Mouse (Mus musculus) embryonic facial prominence, embryonic 14.5 days (tissue): Measurements from ENCODE around the gene Rps6ka4. TPM values are rescaled to one million over a fixed set of nuclear protein-coding genes. Genes with fewer than 3 reads are reported as not detected.

Experiments used
- ATAC-seq: fragments of 200-750 bp; cut with Nextera tagmentation; 2 replicates; pipeline ENCODE4 v1.8.0; 2017; ENCODE audit warnings: low read depth, moderate number of reproducible peaks, moderate TSS enrichment
- DNase-seq: peaks from one replicate; pipeline ENCODE4 v3.0.0-alpha.2; 2015; ENCODE audit warnings: low spot score
- H3K27ac ChIP-seq: fragments of 300-500 bp; sonication (generic); replicated peaks from 2 replicates; pipeline ENCODE4 v1.5.1; 2014; ENCODE audit warnings: low read depth, mild to moderate bottlenecking, low read length, moderate library complexity
- H3K27me3 ChIP-seq: fragments of 300-500 bp; sonication (generic); replicated peaks from 2 replicates; pipeline ENCODE4 v1.6.1; 2014; ENCODE audit warnings: low read length; ENCODE audit not compliant: control insufficient read depth, insufficient read depth
- H3K36me3 ChIP-seq: fragments of 300-500 bp; sonication (generic); 2 replicates; pipeline ENCODE4 v1.6.1; 2014; ENCODE audit warnings: low read length, mixed read lengths; ENCODE audit not compliant: control insufficient read depth, insufficient read depth
- H3K4me1 ChIP-seq: fragments of 300-500 bp; sonication (generic); 2 replicates; pipeline ENCODE4 v1.6.1; 2014; ENCODE audit warnings: antibody characterized with exemption, low read length; ENCODE audit not compliant: control insufficient read depth, insufficient read depth
- H3K4me2 ChIP-seq: fragments of 300-500 bp; sonication (generic); 2 replicates; pipeline ENCODE4 v1.6.1; 2014; ENCODE audit warnings: low read depth, mild to moderate bottlenecking, low read length, moderate library complexity, mixed read lengths
- H3K4me3 ChIP-seq: fragments of 300-500 bp; sonication (generic); 2 replicates; pipeline ENCODE4 v1.5.1; 2014; ENCODE audit warnings: low read depth, mild to moderate bottlenecking, low read length
- H3K9ac ChIP-seq: fragments of 300-500 bp; sonication (generic); 2 replicates; pipeline ENCODE4 v1.6.1; 2014; ENCODE audit warnings: low read depth, mild to moderate bottlenecking, low read length, moderate library complexity, mixed read lengths
- H3K9me3 ChIP-seq: fragments of 300-500 bp; sonication (generic); 2 replicates; pipeline ENCODE4 v1.6.1; 2016; ENCODE audit warnings: low read length; ENCODE audit not compliant: control insufficient read depth
- WGBS: fragments of 180-500 bp; shearing (Covaris S2); extraction: QIAGEN DNeasy Blood & Tissue Kit; methylation state at CpG from one replicate; pipeline ENCODE4 v1.1.7; 2014; 5-methylcytosine and 5-hydroxymethylcytosine counted together
- polyA plus RNA-seq: library from polyadenylated mRNA; unstranded; fragments of >200 nt; fragmentation: Nextera tagmentation; extraction: Ambion mirVana; gene quantifications from 2 replicates; pipeline ENCODE4 v1.2.1, GENCODE M21; 2014

Gene Rps6ka4
- polyA plus RNA-seq, 1 experiment from 2014 or later: 27.1 TPM

- Histone ChIP-seq H3K36me3 (no peaks in the 10 kb centered on the region), H3K4me1 (peaks cover 6% of the 10 kb centered on the region; the same call in 1 of the 2 replicates), H3K27me3 (0 out of 2 replicates have a peak, but pooled peaks cover 4% of the 10 kb centered on the region), H3K4me2 (peak overlapping the region; percentile 51), H3K9me3 (no peaks in the 10 kb centered on the region), H3K27ac (no peak overlapping the region), H3K4me3 (peak overlapping the region; percentile 24), H3K9ac (0 out of 2 replicates have a peak overlapping the region, but pooled peaks have one; percentile 42)
- peak; percentile 82 for DNase-seq
- ATAC-seq: peak; percentile 68
- WGBS: 11% methylated on average over 34 of the region's 38 CpGs
These were observed 15.0 kb upstream of the Rps6ka4 start for GRCm38 (mm10) chr19:6855225-6856031.

GRCm38 (mm10) chr19:6854658-6855057 is 14.2 kb upstream of the Rps6ka4 start:
- Histone ChIP-seq H3K36me3 (no peaks in the 10 kb centered on the region), H3K4me3 (no peak overlapping the region), H3K9me3 (no peaks in the 10 kb centered on the region), H3K27me3 (peaks cover 12% of the 10 kb centered on the region), H3K4me2 (no peak overlapping the region), H3K9ac (no peak overlapping the region), H3K4me1 (peaks cover 6% of the 10 kb centered on the region; the same call in 1 of the 2 replicates), H3K27ac (no peak overlapping the region)
- WGBS: 89% methylated on average over 8 of the region's 12 CpGs
- ATAC-seq (no peak), DNase-seq (no peak)

GRCm38 (mm10) chr19:6853903-6854302 is 13.5 kb upstream of the Rps6ka4 start:
- peaks cover 19% of the 10 kb centered on the region for H3K27me3 ChIP-seq
- H3K4me2 ChIP-seq: no peak overlapping the region
- H3K4me3 ChIP-seq: no peak overlapping the region
- H3K4me1 ChIP-seq: peaks cover 6% of the 10 kb centered on the region; the same call in 1 of the 2 replicates
- no peak for DNase-seq
- no peak overlapping the region for H3K27ac ChIP-seq
- no peak for ATAC-seq
- no peaks in the 10 kb centered on the region for H3K36me3 ChIP-seq
- no peaks in the 10 kb centered on the region for H3K9me3 ChIP-seq
- H3K9ac ChIP-seq: no peak overlapping the region
- 71% methylated on average over 7 of the region's 8 CpGs for WGBS

- no peak overlapping the region for H3K4me3 ChIP-seq
- peaks cover 32% of the 10 kb centered on the region for H3K27me3 ChIP-seq
- no peak overlapping the region for H3K27ac ChIP-seq
- no peaks in the 10 kb centered on the region for H3K9me3 ChIP-seq
- 70% methylated on average over 19 of the region's 21 CpGs for WGBS
- peaks cover 6% of the 10 kb centered on the region; the same call in 1 of the 2 replicates for H3K4me1 ChIP-seq
- no peak overlapping the region for H3K9ac ChIP-seq
- DNase-seq: no peak
- H3K4me2 ChIP-seq: no peak overlapping the region
- ATAC-seq: no peak
- no peaks in the 10 kb centered on the region for H3K36me3 ChIP-seq
These were observed 12.2 kb upstream of the Rps6ka4 start for GRCm38 (mm10) chr19:6852393-6853305.

GRCm38 (mm10) chr19:6851497-6851896 is 11.1 kb upstream of the Rps6ka4 start:
- Histone ChIP-seq H3K9me3 (no peaks in the 10 kb centered on the region), H3K4me1 (peaks cover 6% of the 10 kb centered on the region; the same call in 1 of the 2 replicates), H3K4me3 (no peak overlapping the region), H3K27ac (no peak overlapping the region), H3K27me3 (peaks cover 43% of the 10 kb centered on the region), H3K36me3 (no peaks in the 10 kb centered on the region), H3K4me2 (no peak overlapping the region), H3K9ac (no peak overlapping the region)
- ATAC-seq: no peak
- 76% methylated on average over 3 of the region's 3 CpGs for WGBS
- no peak for DNase-seq

GRCm38 (mm10) chr19:6849506-6850068 is 9.2 kb upstream of the Rps6ka4 start:
- H3K4me3 ChIP-seq: no peak overlapping the region
- peaks cover 45% of the 10 kb centered on the region for H3K27me3 ChIP-seq
- H3K9me3 ChIP-seq: no peaks in the 10 kb centered on the region
- H3K4me1 ChIP-seq: no peaks in the 10 kb centered on the region
- ATAC-seq (no peak), DNase-seq (no peak)
- 76% methylated on average over 21 of the region's 23 CpGs for WGBS
- H3K4me2 ChIP-seq: no peak overlapping the region
- no peak overlapping the region for H3K9ac ChIP-seq
- no peaks in the 10 kb centered on the region for H3K36me3 ChIP-seq
- no peak overlapping the region for H3K27ac ChIP-seq

GRCm38 (mm10) chr19:6847841-6848517 is 7.5 kb upstream of the Rps6ka4 start:
- Histone ChIP-seq H3K9ac (peak overlapping the region; percentile 40; the same call in 1 of the 2 replicates), H3K27ac (no peak overlapping the region), H3K36me3 (no peaks in the 10 kb centered on the region), H3K4me1 (no peaks in the 10 kb centered on the region), H3K4me2 (peak overlapping the region; percentile 49), H3K27me3 (peaks cover 45% of the 10 kb centered on the region), H3K9me3 (no peaks in the 10 kb centered on the region), H3K4me3 (peak overlapping the region; percentile 23)
- 2% methylated on average over 26 of the region's 31 CpGs for WGBS
- DNase-seq: no peak
- ATAC-seq: peak; percentile 8; the same call in 1 of the 2 replicates

- H3K4me2 ChIP-seq: no peak overlapping the region
These were observed 5.6 kb upstream of the Rps6ka4 start for GRCm38 (mm10) chr19:6846050-6846449.

More at GRCm38 (mm10) chr19:6846050-6846449, 5.6 kb upstream of the Rps6ka4 start:
- Histone ChIP-seq H3K9ac (no peak overlapping the region), H3K27ac (no peak overlapping the region), H3K4me1 (no peaks in the 10 kb centered on the region), H3K27me3 (peaks cover 45% of the 10 kb centered on the region), H3K4me3 (no peak overlapping the region), H3K9me3 (no peaks in the 10 kb centered on the region), H3K36me3 (no peaks in the 10 kb centered on the region)
- WGBS: 70% methylated on average over 4 of the region's 4 CpGs
- DNase-seq (no peak), ATAC-seq (no peak)
